Mouse (Mus musculus): Measurements from ENCODE around the gene Ptpn20.
A peak's percentile ranks its signal among the peaks of the same experiment; 100 is the strongest.

The Ptpn20 gene

DNA sequence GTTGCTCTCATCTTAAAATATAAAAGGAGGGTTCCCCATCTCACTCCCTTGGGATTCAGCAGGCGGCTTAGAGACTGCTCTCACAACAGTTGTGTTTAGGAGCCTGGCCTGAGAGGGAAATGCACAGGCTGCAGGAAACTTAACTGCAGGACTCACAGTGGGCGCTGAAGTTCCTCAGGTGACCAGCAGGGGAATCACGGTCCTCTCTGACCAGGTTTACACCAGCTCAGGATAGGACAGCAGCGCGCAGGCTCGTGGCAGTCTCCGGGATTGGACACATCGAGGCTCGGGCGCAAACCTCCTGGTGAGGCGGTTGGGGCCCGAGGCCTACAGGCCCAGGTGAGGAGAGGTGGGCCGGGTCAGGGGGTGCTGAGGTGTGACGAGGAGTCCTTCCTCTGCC is at the start of gene Ptpn20:
Gene Ptpn20, plus strand, starts transcription at position 257 of the 400 bp plus-strand sequence.
- DNase-seq (ENCODE audit: low spot score): no peak

DNA sequence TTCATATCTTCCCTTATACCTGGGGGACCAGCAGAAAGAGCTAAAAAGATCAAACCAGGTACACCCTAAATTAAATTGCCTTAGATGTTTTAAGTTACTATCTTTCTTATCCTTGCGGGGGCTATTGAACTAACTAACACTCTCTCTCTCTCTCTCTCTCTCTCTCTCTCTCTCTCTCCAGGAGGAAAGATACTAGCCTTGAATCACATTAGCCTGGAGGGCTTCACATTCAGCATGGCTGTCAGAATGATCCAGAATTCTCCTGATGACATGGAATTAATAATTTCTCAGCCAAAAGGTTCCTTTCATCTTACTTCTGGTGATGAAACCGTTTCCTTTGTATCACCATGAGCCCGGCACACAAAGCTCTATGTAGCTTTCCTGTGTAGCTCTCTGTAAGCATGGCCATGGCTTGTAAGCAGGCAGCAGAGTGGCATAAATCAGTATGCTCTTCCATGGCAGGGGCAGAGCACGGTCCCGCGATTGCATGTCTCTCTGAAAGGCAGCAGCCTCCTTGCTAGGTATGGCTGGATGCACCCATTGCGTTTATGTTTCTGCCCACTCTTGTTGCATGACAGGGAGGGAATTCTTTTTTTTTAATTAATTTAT is 49.3 kb upstream of the Ptpn20 start:
- DNase-seq (ENCODE audit: low spot score): no peak

DNA sequence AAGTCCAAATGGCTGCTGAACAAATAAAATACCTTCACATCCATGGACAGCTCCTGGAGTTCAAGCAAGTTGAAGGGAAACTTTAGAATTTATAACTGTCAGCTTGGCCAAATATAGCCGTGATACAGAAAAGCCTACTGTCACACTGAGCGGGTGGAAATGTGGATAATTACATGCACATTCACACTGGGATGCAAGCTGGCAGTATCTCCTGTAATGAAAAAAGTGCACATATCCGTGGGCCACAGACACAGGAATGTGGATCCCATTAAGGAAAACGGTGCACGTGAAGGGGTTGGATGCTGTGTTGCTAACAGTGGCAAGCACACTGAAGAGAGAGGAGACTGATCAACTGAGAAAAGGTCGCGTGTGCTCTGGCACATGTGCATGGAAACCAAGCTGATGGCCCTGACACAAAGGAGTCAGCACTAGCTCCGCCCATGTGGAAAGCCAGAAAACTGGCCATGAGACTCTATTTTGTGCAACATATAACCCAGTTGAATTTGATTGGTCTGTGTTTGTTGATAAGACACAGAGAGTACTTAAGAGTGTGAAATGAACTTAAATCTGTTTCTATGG is 43.4 kb upstream of the Ptpn20 start:
- no peak for DNase-seq (ENCODE audit: low spot score)

DNA sequence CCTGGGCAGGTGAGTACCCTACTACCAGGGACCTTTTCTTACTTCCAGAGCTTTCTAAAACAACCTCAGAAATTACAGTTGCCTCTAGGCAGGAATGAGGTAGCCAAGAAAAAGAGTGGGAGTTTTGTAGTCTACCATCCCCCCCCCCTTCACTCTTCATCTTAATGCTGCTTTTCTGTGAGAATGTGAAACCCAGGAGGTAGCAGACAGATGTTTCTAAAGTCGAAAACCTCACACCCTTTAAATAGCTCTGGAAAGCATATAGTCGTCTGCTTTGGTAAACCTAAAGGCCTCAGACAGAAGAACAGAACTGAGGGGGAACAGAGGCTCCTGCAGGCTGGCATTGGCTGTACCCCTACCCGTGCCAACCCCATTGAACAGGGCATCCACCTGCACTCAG is 40.4 kb upstream of the Ptpn20 start:
- DNase-seq (ENCODE audit: low spot score): no peak

DNA sequence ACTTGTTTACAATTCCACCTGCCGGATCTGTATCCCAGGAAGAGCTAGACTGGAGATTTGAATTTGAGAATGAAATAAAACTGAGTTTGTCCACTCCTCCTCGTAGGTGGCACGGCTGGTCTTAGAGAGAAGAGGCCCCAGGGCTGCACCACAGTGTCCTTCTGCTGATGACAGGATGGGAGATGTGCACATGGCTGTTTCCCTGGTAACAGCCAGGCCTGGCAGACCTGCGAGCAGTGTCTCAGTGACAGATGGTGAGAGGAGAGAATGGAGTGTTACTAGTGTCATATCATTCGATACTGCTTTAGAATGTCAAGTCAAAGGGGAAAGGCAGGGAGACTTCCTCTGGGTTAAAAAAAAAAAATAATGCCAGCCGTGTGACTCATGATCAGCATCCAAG is 39.2 kb upstream of the Ptpn20 start:
- DNase-seq (ENCODE audit: low spot score): no peak

DNA sequence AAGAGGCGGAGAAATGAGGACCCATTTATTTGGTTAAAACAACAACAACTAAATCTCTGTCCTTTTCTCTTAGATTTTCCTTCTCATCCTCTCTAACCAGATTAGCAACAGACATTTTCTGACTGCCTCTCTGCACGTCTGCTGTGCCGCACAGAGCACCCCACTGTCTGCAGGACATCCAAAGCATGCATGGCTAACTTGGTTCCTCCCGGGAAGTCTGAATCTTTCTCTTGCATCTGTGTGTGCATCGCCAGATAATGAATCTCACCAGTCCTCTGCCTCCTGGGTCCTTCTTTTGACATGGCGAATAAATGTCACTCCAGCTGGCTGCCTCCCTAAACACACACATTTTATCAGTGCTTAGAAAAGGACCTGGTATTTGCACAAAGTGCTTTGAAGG is 18.3 kb upstream of the Ptpn20 start:
- no peak for DNase-seq (ENCODE audit: low spot score)

DNA sequence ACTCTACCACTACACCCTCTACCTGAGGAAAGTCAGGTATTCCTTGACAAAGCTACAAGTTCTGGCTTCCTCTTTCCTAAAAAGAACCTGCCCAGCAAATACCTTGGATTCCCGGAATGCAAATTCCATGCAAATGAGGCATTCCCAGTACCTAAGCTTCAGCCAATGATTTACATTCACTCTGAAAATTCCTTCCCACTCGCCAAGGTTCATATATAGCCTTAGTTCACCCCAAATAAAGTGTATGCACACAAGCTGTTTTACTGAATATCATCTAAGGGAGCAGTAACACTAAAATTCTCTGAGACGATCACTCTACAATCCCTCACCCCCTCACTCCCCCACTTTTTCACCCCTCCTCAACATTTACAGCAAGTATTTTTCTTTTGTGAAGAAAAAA is 15.4 kb upstream of the Ptpn20 start:
- DNase-seq (ENCODE audit: low spot score): no peak

DNA sequence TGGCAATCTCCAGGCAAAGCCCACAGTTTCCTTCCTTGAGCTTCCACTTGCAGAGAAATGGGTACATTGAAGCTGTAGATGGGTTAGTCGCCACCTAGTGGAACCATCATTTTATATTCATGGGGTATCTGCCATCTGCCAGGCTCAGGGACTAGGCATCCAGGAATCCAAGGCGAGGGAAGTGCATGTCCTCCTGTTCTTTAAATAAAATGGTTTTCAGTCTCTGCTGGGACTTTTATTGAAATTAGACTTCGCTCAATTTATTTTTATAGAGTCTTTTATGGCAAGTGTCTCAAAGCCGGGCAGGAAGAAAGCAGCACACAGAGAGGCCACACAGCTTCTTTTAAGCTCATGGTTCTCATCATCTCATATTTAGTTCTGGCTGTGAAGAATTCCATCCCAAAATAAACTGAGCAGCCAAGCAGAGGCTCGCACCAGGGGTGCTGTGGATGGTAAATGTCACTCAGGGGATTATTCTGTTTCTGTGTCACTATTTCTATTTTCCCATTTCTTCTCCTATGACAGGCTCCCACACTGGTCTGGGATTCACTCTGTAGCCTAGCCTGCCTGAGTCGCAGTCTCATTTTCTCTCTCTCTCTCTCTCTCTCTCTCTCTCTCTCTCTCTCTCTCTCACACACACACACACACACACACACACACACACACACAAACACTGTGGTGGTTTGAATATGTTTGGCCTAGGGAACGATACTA is 9.1 kb upstream of the Ptpn20 start:
- DNase-seq (ENCODE audit: low spot score): no peak

DNA sequence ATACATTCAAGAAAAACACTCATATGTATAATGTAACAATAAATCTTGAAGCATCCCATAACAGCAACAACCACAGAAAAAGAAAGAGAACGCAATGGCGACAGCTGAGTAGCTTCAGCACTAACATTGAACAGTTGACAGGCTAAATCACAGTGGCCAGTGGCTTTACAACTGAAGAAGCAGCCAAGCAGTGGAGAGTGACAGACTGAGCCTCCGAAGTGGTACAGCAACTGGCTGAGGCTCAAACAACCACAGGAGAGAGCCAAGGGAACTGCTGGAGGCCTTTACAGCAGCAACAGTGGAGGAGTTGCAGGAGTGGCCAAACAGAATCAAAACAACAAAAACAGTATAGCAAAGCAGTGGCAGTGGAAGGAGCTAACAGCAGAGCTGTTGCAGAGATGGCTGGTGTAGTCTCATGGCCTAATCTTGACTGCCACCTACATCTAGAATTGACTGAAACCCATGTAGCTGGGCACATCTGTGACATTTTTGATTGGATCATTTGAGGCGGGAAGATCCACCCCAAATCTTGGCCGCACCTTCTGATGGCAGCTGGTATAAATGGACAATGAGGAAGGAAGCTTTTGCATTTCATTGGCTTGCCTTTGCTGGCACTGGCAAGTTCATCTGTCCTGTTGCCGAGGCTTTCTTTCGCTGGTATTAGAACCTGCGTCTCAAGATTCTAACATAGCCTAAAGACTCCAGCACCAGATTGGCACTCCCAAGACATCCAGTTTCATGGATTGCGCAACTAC is 9.5 kb downstream of the Ptpn20 start:
- DNase-seq (ENCODE audit: low spot score): no peak

DNA sequence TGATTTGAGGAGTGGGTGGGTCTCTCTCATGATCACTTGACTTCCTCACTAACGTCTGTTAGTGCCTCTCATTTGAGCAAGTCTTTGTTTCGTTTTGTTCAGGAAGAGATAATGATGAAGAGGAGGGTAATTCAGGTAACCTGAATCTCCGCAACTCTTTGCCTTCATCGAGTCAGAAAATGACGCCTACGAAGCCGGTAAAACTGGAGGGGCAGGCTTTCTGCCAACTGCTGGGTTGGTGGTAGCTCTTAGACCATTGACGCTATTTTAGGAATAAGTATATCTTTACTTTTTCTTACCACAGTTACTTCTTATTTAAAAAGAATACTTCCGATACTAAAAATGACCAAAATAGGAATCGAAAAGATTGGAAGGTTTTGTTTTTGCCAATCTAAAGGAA is 18.4 kb downstream of the Ptpn20 start:
- DNase-seq (ENCODE audit: low spot score): no peak

DNA sequence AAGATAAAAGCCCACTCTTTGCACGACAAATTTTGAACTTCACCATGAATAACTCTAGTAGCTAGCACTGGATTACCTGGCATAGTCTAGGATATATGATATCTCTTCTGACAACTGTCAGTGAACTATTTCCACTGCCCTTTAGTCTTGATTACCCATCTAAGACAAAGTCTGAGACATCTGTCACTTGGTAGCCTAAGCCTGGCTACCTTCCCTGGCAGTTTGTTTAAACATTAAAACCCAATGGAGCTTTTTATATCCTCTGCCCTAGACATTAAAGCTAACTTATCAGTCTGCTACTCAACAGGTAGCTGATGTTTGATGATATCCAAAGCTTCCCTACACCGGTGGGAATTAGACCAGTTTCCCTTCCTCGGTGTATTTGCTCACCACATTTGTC is 36.0 kb downstream of the Ptpn20 start:
- no peak for DNase-seq (ENCODE audit: low spot score)

DNA sequence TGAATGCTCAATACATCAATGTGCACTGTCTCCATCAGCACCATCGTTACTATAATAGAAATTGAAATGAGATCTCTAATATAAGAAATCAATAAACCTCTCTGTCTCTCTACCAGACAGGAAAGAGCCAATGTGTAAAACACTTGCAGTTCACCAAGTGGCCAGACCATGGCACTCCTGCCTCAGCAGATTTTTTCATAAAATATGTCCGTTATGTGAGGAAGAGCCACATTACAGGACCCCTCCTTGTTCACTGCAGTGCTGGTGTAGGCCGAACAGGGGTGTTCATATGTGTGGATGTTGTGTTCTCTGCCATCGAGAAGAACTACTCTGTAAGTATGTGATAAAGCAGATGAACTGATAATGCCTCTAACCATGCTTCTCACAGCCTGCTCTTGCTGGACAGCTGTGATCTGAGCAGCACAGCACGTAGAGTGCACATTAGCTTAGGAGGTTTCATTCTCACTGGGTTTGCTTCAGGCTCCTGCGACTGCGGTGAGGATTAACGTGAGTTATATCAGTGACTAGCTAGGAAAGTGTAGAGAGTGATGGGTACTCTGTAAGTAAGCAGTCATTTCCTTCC is 43.9 kb downstream of the Ptpn20 start:
- peak; percentile 6 for DNase-seq (ENCODE audit: low spot score)

DNA sequence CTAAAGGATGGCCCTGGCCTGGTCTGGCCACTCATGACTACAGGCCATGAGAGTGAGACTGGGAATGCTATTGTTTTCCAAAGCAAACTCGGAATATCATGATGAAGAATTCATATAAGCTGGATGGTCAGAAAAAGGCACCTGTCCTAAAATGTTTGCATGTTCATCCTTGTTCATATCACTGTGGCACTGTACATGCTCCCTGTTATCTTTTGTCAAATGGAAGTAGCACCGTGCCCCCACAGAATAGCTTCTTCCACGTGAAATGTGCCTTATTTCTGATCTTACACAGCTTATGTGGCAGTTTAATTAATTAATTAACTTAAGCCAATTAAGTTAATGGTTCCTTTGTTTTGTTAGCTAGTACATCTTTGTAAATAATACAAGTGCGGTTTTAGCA is 45.3 kb downstream of the Ptpn20 start:
- no peak for DNase-seq (ENCODE audit: low spot score)

DNA sequence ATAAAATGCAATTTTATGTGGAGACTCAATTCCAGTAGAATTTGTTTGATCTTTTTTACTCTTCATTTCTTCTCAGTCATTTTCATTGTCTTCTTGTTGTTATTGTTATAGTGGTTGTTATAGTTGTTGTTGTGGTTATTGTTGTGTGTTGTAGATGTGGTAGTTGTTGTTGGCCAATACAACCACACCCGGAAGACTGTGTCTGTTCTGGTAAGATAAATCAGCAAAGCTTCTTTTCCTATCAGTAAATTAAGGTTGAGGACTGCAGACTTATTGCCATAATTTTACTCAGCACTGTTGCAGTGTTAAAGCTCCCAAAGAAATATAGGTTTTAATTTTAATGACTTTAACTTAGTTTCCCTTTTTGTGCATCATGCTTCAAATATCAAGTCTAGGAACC is 45.8 kb downstream of the Ptpn20 start:
- DNase-seq (ENCODE audit: low spot score): no peak

DNA sequence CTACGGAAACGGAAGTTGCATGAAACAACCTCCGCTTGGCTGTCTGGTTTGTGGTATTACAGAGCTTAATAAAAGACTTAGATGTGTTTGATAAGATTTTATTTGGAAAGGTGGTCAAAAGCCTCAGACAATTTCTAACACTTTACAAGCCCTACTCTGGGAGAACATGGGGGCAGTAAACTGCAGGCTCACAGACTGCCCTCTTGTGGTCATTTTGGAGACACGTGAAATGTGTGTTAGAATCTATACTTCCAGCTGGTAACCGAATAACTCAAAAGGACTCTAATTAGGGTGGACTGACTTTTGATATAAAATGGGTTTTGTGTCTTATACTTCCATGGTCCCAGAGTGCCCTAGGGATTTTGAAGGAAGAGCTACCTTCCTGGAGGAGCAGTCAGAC is 50.4 kb downstream of the Ptpn20 start:
- no peak for DNase-seq (ENCODE audit: low spot score)

DNA sequence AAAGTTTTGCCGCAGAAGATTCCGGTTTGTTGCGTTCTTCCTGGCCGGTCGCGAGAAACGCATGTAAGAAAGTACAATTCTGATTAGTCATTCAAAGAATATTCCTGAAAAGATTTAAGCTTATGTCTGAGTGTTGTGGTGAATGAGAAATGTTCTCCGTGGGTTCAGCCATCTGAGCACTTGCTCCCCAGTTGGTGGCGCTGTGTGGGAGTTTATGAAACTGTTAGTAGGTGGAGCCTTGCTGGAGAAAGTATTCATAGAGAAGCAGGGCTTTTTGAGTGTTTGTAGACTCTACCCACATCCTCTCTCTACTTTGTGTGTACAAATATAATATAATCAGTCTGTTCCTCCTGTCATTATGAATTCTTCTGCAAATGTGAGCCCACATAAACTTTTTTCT is 61.7 kb downstream of the Ptpn20 start:
- no peak for DNase-seq (ENCODE audit: low spot score)

DNA sequence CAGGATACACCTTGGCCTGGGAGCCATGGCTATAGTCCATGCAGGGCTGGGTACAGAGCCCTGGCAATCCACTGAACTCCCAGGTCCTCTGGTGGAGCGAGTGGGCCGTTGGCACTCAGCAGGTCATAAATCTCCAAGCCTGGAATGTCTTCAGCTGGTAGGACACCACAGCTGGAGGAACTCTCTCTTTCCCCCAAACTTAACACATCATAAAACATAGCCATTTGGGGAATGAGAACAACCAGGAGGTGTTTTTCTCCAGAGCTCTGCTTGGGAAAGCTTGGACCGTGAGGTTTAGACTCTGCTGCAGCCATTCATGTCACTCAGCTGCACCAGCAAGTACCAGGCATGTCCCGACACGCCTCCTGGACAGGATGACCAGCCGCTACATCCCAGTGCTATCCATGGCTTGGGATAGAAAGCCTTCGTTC is 68.5 kb downstream of the Ptpn20 start:
- DNase-seq (ENCODE audit: low spot score): no peak

DNA sequence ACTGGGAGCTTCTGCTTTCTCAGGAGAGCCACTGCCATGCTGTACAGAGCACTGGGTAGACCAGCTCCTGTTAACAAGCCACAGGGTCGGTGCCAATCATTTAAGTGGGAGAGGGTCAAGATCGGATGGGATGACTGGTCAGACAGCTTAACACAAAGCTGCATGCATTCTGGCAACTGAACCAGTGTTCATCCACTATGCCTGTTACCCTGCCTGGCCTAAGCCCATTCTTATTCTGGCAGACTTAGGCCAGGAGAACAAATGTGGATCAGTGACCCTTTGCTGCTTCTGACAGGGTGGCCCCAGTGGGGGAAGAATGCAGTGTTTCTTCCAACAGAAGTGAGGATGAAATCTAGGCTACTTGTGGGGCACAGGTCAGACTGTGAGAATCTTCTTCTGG is 69.3 kb downstream of the Ptpn20 start:
- DNase-seq (ENCODE audit: low spot score): no peak

DNA sequence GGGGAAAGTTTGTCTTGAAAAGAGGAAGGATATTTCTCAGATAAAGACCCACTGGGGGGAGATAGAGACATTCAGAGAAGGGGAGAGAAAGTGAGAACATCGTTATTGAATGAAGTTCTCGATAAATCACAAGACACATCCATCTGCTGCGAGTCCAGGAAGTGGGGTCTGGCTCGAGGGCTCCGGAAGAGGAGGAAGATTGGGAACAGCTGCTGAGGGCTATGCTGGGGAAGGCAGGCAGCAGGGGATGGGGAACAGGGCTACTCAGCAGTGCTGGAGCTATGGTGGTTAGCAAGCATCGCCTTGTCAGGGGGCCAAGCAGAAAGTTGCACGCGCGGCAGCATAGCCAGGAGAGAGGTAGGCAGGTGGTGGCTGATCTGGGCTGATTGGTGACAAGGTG is 73.1 kb downstream of the Ptpn20 start:
- no peak for DNase-seq (ENCODE audit: low spot score)

DNA sequence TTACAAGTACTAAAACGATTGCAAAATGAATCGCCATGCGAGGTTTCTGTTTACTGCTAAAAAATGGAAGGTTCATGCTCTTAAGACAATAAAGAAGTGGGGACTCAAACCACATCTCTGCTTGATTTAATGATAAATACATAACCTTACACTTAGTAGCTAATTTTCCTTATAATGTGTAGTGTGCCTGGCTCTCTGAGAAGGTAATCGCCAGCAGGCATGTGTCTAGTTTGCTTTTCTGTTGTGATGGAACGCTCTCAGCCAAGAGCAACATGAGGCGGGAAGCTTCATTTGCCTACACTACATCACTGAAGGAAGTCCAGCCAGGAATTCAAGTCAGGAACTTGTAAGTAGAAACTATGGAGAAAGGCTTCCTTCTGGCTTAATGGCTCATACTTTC is 77.3 kb downstream of the Ptpn20 start:
- DNase-seq (ENCODE audit: low spot score): no peak

DNA sequence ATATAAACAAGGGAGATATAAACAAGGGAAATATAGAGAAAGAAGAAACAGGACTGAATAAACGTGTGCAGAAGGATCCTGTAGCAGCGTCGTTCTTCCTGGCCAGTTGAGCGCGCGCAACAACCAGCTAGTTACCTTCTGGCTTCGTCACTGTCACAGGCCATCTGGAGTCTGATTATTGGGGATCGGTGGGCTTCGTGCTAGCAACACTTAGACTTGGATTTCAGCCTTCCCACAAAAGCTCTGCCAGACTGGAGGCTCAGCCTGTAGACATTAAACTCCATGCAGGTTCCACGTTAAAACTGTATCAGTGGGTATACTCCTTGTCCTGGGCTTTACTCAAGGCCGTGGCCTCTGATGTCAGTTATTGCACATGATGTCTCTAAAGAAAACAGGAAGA is 80.9 kb downstream of the Ptpn20 start:
- DNase-seq (ENCODE audit: low spot score): no peak

DNA sequence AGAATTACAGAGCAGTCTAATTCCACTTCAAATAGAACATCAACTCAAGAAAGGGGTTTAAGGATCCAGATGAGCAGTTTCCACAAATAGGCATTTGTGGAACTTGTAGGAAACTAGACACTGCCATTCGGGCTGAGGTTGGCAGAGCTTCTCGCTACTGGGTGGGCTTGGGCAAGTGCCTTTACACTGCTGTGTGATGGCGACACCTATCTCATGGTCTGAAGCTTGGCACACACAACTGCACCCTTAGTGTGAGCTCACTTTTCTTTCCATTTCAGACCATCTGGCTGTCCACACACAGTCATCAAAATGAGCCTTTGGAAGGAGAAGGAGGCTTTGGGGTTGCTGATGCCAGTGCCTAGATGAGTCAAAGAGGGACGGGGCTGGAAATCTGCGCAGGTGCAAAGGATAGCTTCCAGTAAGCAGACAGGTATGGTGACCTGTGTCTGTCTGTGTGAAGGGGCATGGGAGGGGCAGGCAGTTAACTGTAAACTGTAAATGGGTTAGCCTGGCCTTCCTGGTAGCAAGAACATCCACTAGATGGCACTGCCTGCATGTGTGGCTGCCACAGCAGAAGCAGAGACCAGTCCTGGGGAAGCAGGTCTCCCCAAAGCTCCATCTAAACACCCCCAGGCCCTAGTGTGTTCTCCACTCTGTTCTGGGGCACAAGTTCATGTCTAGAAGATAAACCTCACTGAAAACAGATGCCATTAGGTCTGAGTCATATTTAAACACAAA is 84.5 kb downstream of the Ptpn20 start:
- peak; percentile 12 for DNase-seq (ENCODE audit: low spot score)
